Mouse (Mus musculus) layer of hippocampus, postnatal 25 days (tissue): ENCODE measurements at regions not wholly inside any gene's neighbourhood (a gene's known extent, or its start where the extent isn't known, plus 50 kb on each side); places are given as distances from the start of the nearest gene placed in this dataset.

Experiments
- DNase-seq, 2 experiments: peaks; one replicate each; pipeline ENCODE4 v3.0.0; 2022; ENCODE audit warnings: mixed read lengths in 2 of 2, low spot score in 1 of 2; ENCODE audit errors: extremely low spot score in 1 of 2

DNA sequence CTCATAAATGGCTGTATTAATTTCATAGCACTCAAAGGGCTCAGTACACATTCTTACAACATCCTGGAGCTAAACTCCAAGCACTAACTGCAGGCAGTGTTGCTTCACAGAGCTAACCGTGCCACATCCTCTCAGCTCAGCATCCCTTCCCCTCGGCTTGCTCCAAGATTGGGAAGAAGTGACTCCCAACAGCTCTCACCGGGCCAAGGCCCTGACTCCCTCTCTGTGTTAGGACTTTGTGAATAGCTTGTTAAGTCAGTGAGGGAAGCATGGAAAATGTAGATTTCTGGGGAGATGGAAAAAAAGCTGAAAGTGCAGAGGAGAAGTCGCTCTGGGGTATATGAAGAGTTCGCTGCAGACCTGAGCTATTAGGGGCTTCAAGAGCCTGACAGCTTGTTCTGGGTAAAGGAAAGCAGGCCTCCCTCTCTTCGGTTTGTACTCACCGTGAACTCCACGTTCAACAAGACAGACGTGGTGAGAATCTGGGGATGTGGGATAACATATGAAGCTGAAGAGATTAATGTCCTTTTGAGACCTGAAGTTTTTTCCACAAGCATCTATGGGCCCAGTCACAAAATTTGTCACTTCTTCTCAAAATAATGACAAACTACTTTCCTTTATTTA, 213.5 kb upstream of the Sfrp2 start:
- DNase-seq, result no peak

DNA sequence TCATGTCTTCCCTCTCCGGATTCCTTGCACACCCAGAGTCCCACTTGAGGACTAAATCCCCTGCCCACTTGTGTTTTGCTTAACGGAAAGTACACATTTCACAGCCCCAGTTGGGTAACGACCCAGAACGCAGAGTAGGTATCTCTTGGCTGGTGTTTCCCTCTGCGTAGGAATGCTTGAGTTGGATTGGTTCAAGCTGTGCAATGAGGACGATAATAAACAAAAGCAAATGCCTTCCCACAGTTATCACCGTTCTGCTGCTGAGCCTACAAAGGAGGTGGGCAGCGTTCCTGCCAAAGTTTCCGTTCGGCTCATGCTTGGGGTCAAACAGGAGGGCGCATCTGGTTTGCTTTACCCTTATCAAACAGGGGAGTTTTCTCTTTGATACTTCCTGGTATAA, 212.3 kb upstream of the Sfrp2 start:
- no peak for DNase-seq

DNA sequence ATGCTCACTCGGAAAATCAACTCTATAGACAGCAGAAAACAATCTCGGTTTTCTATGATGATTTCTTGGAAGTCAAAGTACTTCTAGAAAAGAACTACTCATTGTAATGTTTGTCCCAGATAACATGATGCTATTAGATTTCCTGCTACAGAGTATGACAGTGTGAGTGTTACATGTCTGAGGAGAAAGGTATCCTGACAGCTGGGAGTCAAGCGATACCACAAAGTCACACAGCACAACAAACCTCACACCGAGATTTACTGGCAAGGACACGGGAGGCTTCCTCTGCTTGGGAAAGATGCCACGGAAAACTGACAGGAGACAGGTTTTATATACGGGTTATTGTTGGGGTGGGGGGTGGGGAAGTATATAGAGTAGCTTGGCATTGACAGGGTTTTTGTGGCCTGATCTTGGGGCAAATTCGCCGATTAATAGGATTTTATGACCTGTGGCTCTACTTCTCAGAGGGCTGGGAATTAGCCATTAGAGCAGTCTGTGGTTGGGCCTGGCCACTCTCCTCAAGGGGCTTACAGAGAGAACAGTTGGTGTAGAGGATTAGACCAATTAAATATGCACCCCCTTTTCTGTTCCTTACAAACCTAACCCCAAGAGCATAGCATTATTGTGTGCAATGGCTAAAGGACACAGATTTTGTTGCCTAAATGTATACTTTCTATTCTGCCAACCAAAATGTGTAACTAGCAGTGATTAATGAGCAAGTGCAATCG, 209.2 kb upstream of the Sfrp2 start:
- no peak for DNase-seq

DNA sequence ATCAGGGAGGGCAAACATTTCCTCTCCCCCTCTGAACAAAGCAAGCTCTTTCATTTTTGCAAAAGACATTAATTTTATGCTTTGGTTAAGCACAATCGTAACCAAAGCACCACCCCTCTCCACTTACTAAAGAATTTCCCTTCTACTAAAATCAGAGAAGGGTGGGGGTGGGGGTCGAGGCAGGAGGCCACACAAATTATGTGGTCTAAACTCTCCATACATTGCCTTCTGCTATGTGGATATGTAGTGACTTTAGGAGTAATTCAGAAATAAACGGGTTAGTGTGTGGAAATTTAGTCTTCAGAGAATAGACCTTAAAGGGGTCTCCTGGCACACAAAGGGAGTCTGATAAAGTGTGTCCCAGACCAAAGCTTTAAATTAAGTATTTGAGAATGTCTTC, 204.1 kb upstream of the Sfrp2 start:
- DNase-seq, result no peak

DNA sequence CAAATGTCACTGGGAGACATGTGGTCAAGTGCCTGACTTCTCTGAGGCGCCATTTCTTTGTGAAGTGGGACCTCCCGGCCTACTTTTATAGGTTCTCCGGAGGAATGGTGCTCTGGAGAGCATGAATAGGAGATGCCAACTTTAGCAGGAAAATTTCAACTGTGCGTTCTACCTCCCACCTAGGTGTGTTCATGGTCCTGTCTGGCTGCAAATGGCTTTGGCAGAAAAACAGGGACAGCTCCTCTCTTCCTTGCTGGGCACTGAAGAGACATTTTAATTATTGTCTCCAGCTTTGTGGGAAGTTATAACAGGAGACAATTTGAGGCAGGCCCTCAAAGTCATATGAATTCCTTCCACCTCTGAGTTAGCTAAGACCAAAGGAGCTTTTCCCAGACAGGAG, 190.6 kb upstream of the Sfrp2 start:
- no peak for DNase-seq

DNA sequence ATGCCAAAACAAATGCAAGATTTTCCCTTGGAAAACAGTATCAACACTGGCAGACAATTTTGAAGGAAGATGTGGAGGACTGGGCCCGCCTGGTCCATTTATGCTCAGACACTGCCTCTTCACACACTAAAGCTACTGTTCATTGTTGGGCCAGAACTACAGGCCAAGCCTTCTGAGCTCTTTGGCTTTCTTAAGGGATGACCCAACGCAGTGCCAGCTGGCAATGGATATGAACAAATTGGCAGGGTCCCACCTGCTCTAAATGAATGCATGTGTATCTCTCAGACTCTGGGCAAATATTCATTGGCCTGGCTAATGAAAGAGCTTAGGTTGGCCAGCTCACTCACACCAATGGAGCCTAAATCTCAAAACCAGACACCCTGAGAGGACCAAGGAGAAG, 190.0 kb upstream of the Sfrp2 start:
- DNase-seq, result no peak

DNA sequence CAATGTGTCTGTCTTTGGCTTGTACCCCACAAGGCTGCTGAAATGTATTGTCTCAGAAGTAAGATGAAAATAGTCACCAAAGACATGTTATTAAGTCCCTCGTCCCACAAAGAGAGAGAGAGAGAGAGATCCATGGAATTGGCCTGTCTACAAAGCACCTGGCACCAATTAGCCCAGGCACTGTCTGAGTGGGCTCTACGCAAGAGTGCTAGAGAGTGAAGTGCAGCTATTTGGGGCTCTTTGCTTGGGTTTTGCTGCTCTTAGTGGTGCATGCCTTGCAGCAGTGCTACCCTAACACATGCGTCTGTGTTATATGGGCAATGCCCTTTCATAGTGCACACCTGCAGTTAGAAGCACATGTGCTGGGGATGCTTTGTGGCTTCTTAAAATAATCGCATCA, 185.4 kb upstream of the Sfrp2 start:
- no peak for DNase-seq

DNA sequence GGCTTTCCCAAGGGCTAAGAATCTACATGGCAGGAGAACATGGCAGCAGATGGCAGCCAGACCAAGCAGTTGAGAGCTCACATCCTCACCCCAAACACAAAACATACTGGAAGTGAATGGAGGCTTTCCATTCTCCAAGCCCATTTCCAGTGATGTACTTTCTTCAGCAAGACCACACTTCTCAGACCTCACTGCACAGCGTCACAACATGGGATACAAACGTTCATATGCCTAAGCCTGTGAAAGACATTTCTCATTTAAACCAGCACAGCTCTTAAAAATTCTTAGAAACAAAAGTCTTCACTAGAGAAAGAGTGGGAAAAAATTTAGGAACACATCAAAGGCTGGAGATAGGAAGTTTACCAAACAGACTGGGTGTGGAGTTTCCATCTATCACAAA, 183.9 kb upstream of the Sfrp2 start:
- no peak for DNase-seq

DNA sequence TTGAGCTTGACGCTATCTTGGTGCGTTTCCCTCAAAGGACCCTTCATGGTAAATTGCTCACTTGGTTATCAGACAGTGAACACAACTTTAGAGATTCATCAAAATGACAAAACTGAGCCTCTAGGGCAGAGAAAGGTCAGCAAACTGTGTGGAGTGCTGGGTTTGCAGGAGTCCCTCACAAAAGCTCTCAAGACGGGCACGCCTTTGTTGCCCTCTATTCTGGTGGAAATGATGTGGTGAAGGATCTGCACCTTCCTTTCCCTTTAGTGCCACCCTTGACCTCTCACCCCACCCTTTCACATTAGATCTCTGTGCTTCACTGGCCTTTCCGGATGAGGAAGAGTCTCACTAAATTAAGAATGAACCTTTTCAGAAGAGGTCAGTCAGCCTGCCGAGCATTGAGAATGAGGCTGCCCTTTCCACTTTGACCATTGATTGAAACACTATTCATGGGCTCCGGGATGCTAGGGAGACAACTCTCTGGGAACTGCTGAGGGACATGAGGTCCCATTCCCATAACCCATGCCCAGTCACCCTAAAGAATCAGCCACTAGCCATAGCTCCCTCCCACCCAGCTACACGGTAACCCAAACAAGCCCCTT, 182.9 kb upstream of the Sfrp2 start:
- DNase-seq, result no peak

DNA sequence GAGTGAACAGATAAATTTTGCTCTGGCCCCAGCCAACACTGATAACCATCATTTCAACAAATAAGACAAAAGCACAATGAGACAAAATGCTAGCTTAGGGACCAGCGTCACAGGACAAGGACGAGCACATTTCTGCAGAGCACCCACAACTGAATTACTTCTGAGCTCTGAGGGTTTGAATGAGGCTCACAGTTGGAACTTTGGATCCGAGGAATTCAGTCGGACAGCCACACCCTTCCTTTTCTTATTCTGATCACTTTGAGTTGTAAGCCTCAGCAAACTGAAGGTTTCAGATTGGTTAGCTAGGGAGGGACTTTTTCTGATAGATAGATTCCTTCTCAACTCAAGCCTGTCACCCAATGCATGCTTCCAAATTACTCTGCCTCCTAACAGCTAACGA, 180.0 kb upstream of the Sfrp2 start:
- DNase-seq, result no peak

DNA sequence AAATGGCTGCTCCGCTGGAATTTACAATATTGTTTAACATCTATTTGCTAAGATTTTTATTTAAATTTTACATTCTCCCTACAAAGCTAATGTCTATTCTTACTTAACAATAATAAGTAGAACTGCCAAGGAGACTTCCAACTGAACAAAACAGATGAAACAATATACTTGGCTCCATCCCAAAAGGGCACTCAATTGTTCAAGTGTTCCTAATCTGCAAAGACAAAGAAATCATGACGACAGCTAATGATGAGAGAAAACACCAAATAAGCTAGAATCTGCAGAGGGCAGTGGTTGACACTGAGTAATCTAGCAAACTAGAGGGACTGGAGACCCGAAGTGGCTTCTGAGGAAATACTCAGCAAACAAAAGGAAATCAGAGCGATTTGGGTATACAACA, 179.6 kb upstream of the Sfrp2 start:
- no peak for DNase-seq

DNA sequence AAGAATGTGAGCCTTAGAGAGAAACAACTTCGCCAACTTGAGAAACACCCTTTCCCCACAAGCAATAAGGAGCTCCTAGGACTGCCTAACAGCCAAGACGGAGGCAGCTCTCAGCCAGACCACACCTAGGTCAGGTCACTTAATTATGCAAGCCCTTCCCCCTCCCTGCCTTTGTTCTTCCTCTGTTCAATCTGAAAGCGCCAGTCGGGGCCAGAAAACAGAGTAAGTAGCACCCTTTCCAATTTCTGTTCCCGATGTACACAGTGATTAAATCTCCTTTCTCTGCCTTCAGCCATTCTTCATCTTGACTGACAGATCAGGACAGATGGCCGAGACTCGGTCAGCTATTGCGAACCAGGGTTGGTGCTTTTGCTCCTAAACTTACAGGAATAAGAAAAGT, 177.0 kb upstream of the Sfrp2 start:
- DNase-seq, result no peak

DNA sequence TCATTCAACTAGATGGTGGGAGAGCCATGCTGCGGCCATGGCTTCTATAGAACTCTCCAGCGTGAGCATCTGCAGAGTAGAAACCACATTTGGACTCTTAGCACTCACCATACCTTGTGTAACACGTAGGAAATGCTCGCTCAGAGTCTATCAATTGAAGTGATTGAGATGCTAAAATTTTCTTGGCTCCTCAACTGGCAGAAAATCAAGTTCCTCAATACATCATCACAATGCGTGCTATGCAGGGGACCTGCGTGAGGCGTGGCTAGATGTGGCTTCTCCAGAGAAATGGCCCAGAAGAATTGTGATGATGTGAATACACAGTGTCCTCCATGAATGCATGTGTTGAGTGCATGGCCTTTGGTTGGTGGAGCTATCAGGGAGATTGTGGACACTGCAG, 174.9 kb upstream of the Sfrp2 start:
- no peak for DNase-seq

DNA sequence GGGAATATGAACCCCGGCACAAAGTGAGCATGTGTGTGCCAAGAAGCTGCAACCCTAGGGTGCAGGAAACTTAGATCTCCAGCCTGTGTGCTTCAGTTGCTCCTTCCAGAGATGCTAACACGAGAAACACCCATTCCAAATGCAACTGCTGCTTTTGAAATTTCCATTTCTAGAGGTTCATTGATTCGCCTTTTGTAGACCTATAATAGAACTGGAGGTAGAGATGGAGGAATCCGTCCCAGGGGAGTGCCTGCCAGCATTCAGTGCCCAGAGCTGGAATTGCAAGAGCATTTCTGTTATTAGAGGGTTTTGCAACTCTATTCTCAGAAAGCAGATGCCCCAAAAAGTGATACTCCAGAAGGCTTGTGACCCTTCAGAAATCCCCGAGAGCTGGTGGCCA, 172.8 kb upstream of the Sfrp2 start:
- DNase-seq, result no peak

DNA sequence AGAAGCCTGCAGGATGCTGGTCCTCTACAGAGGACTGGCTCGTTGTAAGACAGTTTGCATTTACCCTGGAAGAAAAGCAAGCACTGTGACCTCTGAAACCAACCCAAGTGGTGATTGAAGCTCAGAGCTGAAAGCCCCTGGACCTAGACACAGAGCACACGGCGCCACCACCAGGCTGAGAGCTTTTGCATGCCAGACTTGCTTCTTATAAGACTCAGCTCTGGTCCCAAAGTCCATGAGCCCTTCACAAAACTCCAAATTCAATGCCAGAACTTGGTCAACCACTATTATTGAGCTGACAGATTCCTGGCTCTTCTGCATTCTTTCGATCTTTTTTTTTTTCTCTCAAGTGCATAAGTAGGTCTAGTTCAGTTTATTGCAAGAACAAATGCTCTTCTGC, 164.6 kb upstream of the Sfrp2 start:
- DNase-seq, result no peak

DNA sequence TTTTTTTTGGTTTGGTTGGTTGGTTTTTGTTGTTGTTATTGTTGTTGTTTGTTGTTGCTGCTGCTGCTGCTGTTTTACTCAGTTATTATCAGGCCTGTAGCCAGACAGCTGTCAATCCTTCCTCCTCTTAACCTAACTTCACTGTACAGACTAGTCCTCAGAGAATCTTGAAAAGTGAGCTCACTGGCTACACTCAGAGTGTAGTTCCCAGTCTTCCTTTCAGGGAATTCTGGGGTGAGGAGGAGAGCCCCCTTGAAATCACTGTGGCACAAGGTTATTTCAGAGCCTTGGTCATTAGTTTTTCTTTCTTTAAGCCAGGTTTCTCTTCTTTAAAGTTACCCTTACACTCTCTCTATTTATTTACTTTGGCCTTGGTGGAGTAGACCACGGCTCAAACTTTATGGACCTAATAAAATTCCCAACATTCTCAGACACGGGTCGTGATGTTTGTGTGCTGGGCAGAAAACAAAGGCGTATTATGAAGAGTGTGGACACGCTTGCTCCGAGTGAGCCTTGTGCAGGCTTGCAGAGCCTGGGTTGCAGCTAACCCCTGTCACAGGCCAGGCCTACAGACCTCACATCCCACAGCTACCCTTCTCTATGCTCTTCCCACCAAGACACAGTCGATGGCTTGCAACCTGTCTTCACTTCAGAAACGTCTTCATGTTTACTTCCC, 156.9 kb upstream of the Sfrp2 start:
- no peak for DNase-seq

DNA sequence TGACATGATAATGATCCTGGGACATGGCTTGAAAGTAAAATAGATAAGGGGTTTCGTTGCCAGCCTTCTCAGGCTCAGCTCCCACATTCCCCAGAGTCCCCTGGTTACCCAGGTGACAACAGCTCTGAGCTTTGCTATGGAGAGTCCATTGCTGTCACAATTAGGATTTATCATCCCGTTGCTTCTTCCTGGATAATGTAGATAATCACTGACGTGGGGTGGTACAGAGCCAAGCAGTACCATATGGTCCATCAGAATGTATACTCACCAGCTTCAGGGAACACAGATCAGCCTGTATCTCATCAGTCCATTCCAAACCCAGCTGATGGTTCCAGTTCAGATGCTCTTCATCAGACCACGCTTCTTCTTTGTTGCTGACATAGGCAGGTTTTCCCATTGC, 145.7 kb upstream of the Sfrp2 start:
- DNase-seq, result no peak

DNA sequence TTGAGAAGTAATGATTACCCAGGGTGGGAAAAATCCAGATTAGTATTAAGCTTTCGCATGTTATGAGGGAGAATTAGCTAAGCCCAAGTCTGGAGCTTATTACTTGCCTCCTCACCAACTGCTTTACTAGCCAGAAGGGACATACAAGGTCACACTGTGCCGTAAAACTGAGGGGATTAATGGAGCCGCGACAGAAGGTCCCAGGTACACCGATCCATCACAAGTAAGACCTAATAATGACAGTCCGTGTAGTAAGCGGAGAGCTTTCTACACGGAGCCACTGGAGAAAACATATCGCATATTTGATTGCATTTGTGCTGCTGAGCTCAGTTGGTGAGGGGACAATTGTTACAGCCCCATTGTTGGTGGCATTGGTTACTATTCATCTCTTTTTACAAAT, 133.1 kb upstream of the Sfrp2 start:
- no peak for DNase-seq

DNA sequence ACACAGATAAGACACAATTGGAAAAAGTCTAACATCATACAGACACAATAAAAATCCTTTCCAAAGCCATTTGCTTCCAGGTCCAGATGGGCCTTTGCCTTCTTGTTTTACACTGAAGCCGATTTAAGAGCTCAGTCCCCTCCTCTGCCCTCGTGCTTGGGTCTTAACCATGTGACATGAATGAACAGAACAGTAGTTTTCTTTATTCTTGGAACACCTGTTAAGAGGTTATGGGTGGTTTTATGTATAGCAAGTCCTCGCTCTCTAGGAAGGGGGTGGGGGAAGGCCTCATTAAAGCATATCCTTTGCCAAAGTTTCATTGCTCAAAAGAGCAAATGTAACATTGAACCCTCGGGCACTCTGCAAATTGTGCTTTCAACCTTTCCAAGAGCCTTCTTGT, 125.7 kb upstream of the Sfrp2 start:
- DNase-seq, result no peak

DNA sequence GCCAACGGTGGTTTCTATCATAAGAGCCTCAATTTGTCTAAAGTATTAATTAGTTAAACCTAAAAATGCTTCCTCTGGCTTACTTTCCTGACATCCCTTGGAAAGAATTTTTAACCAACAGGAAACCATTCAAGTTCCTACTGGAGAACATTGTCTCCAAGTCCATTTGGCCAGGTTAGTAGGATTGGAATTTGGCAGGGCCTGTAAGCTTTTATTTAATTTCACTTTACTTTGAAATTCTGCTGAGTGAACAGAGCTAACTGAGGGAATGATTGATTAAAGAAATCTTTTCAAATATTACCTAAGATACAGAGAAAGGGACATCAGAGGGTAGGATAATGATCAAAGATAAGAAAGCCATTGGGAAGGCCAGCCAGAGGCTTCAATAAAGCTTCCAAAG, 102.4 kb upstream of the Sfrp2 start:
- DNase-seq, result no peak

DNA sequence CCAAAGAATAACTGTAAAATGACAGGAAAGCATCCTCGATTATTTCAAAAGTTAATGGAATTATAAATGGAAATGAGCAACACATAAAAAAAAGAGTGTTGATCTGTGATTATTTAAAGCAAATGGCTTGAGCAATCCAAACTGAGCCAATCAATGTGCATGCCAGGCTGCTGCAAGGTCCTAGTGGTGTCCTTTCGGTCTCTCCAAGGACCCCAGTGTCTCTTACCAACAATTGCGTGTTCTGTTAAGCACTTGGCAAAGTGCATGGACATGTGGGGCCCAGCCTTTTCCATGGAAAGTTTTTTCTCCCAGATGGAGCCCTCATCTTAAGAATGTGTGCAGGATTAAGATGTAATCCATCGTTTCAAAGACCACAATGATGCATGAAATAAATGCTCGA, 90.0 kb upstream of the Sfrp2 start:
- no peak for DNase-seq

DNA sequence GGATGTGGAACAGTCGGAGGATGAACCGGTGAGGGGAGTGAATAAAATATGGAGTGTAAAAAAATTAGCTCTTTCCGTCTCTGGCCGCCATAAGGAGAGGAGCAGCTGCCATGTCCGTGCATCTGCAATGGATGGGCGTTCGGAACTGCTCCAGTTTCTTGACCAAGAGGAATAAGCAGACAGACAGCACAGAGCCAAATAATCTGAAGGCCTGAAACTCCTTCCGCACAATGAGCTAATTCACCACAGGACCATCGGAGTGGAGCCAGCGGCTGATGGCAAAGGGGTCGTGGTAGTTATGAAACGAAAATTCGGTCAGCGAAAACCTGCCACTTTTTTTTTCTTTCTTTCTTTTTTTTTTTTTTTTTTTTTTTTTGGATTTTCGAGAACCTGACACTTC, 79.5 kb upstream of the Sfrp2 start:
- no peak for DNase-seq
